Mouse (Mus musculus) liver, embryonic 15.5 days (tissue): ENCODE measurements around the gene Ppp2r2c. TPM values are rescaled to one million over a fixed set of nuclear protein-coding genes. Genes with fewer than 3 reads are reported as not detected.

Source experiments
- polyA plus RNA-seq: library from polyadenylated mRNA; unstranded; fragments of >200 nt; fragmentation: Nextera tagmentation; extraction: Ambion mirVana; gene quantifications from 2 replicates; pipeline ENCODE4 v1.2.1, GENCODE M21; 2015

The Ppp2r2c gene
- polyA plus RNA-seq, 1 experiment from 2014 or later, result not detected

Other genes with a start within 250 kb of the Ppp2r2c start
- 22.1 and 22.2 TPM in 2 replicates for gene D5Ertd579e, start 172.5 kb upstream of the Ppp2r2c start, polyA plus RNA-seq
- 15.9 and 16.3 TPM in 2 replicates for gene Bloc1s4, start 119.9 kb upstream of the Ppp2r2c start, polyA plus RNA-seq
- 144 and 145 TPM in 2 replicates for gene Mrfap1, start 71.7 kb upstream of the Ppp2r2c start, polyA plus RNA-seq
- 16.1 and 18.0 TPM in 2 replicates for gene Man2b2, start 37.9 kb upstream of the Ppp2r2c start, polyA plus RNA-seq
- 1.6 TPM in 2 replicates for gene Wfs1, start 120.7 kb downstream of the Ppp2r2c start, polyA plus RNA-seq
- not detected in 2 replicates for gene Gm1043, start 216.9 kb downstream of the Ppp2r2c start, polyA plus RNA-seq